Mouse (Mus musculus) megakaryocyte progenitor cell, adult 5-6 weeks (primary cell): ENCODE measurements at regions not wholly inside any gene's neighbourhood (a gene's known extent, or its start where the extent isn't known, plus 50 kb on each side); places are given as distances from the start of the nearest gene placed in this dataset.
A peak's percentile ranks its signal among the peaks of the same experiment; 100 is the strongest.

Source experiments
- ATAC-seq: replicated peaks from 2 replicates; pipeline ENCODE4 v1.8.0; 2016; ENCODE audit warnings: mild to moderate bottlenecking, moderate TSS enrichment, inconsistent platforms; ENCODE audit not compliant: poor library complexity

DNA sequence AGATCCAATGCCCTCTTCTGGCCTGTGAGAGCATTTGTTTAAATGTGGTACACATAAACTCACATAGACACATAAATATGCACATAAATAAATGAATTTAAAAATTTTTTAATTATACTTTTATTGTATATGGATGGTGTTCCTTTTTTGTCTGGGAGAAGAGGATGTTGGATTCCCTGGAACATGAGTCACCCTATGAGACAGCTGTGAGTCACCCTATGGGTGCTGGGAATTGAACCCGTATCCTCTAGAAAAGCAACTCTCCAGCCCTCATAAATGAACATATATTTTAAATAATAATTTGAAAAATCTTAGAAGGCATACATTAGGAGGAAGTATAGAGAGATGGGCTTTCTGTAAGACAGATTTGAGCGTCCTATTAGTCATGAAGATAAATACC is 76.1 kb upstream of the Dynlt3 start:
- no peak for ATAC-seq

DNA sequence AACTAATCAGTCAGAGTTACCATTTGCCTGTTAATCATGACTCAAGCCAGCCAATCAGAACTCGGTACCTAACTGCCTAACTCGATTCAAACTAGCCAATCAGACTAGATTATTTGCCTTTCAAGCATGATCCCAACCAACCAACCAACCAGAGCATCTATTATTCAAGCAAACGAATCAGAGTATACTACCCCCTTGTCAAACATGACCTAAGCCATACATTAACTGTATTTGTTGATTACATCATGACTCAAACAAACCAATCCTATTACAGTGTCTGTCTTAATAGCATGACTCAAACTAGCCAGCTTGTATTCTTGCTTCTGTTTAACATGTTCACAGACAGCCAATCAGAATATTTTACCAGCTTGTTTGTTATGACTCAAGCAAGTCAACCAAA is 79.7 kb upstream of the Dynlt3 start:
- ATAC-seq, result no peak

DNA sequence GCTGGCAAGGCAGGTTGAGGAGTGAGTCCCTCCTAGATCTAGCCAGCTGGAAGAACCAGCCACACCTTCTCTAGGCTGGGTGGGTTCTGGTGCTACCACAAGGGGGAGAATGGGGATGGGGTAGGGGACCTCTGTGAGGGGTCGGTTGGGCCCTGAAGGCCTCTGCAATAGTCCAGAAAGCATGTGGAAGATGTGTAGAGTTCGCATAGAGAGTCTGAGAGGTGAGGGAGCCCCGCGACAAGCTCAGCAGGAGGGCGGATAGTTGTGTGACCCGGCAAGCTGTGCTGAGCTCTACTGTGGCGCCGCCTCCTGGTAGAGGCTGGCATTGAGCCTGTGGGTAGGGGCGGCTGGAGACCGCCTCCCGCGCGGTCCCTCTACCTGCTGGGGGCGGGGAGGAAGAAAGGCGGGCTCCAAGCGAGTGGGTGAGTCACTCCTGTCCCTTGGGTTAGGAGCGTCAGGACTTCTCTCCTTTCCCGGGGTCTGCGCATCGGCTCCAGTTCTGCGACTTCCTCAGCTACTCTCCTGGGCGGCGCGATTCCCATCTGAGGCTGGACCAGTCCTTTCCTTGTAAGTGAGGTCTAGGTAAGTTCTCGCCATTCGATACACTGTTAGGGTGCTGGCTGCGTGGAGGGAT is 84.6 kb upstream of the Dynlt3 start:
- ATAC-seq, result peak; percentile 97

DNA sequence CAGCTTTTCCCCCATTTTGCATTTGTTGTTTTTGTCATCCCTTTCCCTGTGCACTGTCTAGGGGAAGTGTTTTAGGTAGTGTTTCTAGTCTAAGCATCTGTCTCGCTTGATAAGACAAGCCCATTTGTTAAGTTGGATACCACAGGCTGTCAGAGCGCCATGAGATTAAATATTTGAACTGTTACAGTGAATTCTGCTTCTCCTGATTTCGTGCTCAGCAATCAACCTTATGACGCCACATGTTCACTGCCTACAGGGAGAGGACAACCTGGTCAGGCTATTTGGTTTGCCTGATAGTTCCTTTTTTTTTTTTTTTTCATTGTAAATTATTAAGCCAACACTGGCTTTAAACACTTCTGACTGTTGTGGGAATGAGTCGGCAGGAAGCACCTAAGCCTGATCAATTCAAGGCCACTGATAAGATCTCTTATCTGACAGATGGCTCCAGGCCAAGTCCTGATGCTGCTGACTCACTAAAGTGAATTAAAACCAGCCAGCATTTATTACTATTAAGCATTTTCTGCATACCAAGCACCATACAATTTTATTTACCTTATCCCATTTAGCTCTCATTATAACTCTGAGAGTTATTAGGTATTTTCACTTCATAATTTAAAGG is 90.3 kb upstream of the Dynlt3 start:
- ATAC-seq, result peak; percentile 88

DNA sequence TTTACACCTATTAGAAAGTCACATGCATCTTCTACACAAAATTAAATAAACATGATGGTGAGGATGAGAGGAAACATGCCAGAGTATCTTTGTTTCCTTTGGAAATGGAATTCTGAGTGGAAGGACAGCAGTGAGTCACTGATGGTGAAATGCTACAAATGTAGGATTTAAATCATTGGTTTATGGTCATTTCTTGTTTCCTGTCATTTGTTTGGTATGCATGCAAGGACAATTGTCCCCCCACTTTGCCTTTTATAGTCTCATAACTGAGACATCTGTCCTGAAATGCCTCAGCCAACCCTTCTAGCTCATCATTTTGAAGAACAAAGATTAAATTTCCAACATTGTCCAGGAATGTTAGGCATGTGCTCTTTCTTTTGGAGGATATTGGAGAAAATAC is 77.2 kb upstream of the Hypm start:
- no peak for ATAC-seq

DNA sequence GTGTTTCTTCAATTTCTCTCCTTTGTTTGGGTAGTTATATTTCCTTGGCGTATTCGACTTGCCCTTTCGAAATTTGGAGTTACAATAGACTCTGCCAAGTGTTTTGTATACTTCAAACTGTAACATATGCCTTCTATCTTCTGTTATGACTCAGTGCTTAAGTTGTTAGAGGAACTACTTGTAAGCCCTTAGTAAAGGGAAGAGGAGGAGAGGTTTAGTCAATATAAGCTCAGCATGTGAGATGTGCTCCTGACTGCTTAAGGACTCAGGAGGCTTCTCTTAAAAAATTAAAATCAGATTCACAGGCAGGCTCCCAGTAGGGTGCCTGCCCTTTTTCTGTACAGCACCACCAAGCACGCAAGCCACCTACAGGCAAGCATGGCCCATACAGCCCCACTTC is 69.2 kb upstream of the Hypm start:
- ATAC-seq, result no peak

DNA sequence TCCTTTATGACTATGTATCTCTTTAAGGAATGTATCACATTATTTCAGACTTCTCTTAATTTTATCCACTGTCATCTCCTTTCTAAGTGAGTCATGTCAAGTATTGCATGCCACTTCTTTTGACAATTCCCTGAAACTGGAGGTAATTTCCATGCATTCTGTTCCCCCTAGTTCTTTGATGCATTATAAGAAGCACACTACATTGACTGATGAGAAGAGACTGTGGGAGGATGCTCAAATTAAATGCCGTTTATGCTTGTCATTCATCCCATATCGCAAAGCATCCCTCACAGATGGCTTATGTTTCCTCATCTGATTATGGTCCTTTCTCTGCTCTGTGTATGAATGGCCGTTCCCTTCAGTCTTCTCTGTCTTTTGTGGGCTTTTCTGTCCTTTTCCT is 57.2 kb upstream of the Hypm start:
- no peak for ATAC-seq
